ENCODE assay signal across 9 mouse cellular contexts in genomic region chr15:88921131-88921991, GRCm38 (mm10). TPM values are rescaled to one million over a fixed set of nuclear protein-coding genes. Genes with fewer than 3 reads are reported as not detected.
A peak's percentile ranks its signal among the peaks of the same experiment; 100 is the strongest.
DNase-seq lines count a peak whose midpoint lies in the region; ATAC-seq and TF ChIP-seq lines count a peak whose summit lies in the region.
"Had no signal": no experiment of that assay in that cellular context is flagged by ENCODE, and none has a peak within 500 bp of the region (broad histone marks: within the 10 kb centered on the region; RNA-seq: fewer than 3 reads in every experiment).

No protein-coding gene starts in this region.

- no peak for TF ChIP-seq POLR2A in bone marrow macrophage, adult 2 months (IDR thresholded peaks at IDR 0.05; ENCODE audit: borderline replicate concordance, low read depth, low read length)

- TF ChIP-seq CTCF in bone marrow macrophage, adult 2 months (IDR thresholded peaks at IDR 0.05; ENCODE audit: low read depth, low read length) = peak; percentile 41; the same call in 1 of the 2 replicates

- no peak overlapping the region for H3K4me2 ChIP-seq in embryonic facial prominence, embryonic 14.5 days (ENCODE audit: low read depth, low read length)
- no peak overlapping the region for H3K4me2 ChIP-seq in kidney, embryonic 16.5 days (replicated peaks; ENCODE audit: low read depth, low read length)
- no peak overlapping the region for H3K4me2 ChIP-seq in liver, embryonic 11.5 days
- H3K4me2 ChIP-seq in neural tube, embryonic 13.5 days = 0 out of 2 replicates have a peak overlapping the region, but pooled peaks have one; percentile 12
- H3K4me2 ChIP-seq: limb, embryonic 15.5 days had no signal

- peak; percentile 47 to 71 for DNase-seq in CD8-positive naive resting alpha-beta T cell, adult 2 months (ENCODE audit: low read depth in 2 of 2, low spot score in 2 of 2)
- peak; percentile 88 for DNase-seq in embryonic facial prominence, embryonic 14.5 days (ENCODE audit: low spot score)
- peak; percentile 84 for DNase-seq in heart, embryonic 10.5 days (ENCODE audit: low spot score)
- DNase-seq in liver, embryonic 11.5 days (ENCODE audit: low spot score) = peak; percentile 58
- peak; percentile 49 for DNase-seq in testis, postnatal 14 days (ENCODE audit: low spot score)

- H3K27ac ChIP-seq in bone marrow macrophage, adult 2 months (ENCODE audit: insufficient read depth, low read depth, low read length) = no peak overlapping the region
- no peak overlapping the region for H3K27ac ChIP-seq in embryonic facial prominence, embryonic 14.5 days (replicated peaks; ENCODE audit: low read depth, low read length)
- no peak overlapping the region for H3K27ac ChIP-seq in heart, embryonic 10.5 days
- H3K27ac ChIP-seq in kidney, embryonic 16.5 days (ENCODE audit: low read length) = no peak overlapping the region
- H3K27ac ChIP-seq in liver, embryonic 11.5 days (ENCODE audit: low read depth, low read length) = no peak overlapping the region
- no peak overlapping the region for H3K27ac ChIP-seq in neural tube, embryonic 13.5 days (replicated peaks)
- H3K27ac ChIP-seq: limb, embryonic 15.5 days had no signal

- WGBS in embryonic facial prominence, embryonic 14.5 days = 27% methylated on average over 12 of the region's 12 CpGs
- WGBS in heart, embryonic 10.5 days = 31% methylated on average over 12 of the region's 12 CpGs
- 25% methylated on average over 12 of the region's 12 CpGs for WGBS in kidney, embryonic 16.5 days
- WGBS in liver, embryonic 11.5 days = 26% methylated on average over 12 of the region's 12 CpGs
- WGBS in neural tube, embryonic 13.5 days = 27% methylated on average over 12 of the region's 12 CpGs

- no peaks in the 10 kb centered on the region for H3K9me3 ChIP-seq in embryonic facial prominence, embryonic 14.5 days (ENCODE audit: control insufficient read depth, low read length)
- no peaks in the 10 kb centered on the region for H3K9me3 ChIP-seq in heart, embryonic 10.5 days
- no peaks in the 10 kb centered on the region for H3K9me3 ChIP-seq in kidney, embryonic 16.5 days (ENCODE audit: low read length)
- H3K9me3 ChIP-seq in liver, embryonic 11.5 days (ENCODE audit: control insufficient read depth, low read length) = no peaks in the 10 kb centered on the region
- no peaks in the 10 kb centered on the region for H3K9me3 ChIP-seq in neural tube, embryonic 13.5 days
- H3K9me3 ChIP-seq: limb, embryonic 15.5 days had no signal

- no peaks in the 10 kb centered on the region for H3K27me3 ChIP-seq in embryonic facial prominence, embryonic 14.5 days (replicated peaks; ENCODE audit: control insufficient read depth, insufficient read depth, low read length)
- H3K27me3 ChIP-seq in heart, embryonic 10.5 days (ENCODE audit: insufficient read depth, poor library complexity, severe bottlenecking) = no peaks in the 10 kb centered on the region; the same call in 1 of the 2 replicates
- H3K27me3 ChIP-seq in kidney, embryonic 16.5 days (ENCODE audit: insufficient read depth, low read length) = no peaks in the 10 kb centered on the region
- H3K27me3 ChIP-seq in liver, embryonic 11.5 days (replicated peaks; ENCODE audit: control insufficient read depth, insufficient read depth, low read length) = no peaks in the 10 kb centered on the region
- H3K27me3 ChIP-seq in neural tube, embryonic 13.5 days = no peaks in the 10 kb centered on the region
- H3K27me3 ChIP-seq: limb, embryonic 15.5 days had no signal

- no peak overlapping the region for H3K9ac ChIP-seq in embryonic facial prominence, embryonic 14.5 days (ENCODE audit: low read depth, low read length)
- no peak overlapping the region for H3K9ac ChIP-seq in kidney, embryonic 16.5 days (replicated peaks; ENCODE audit: low read length)
- H3K9ac ChIP-seq in liver, embryonic 11.5 days (ENCODE audit: low read depth, low read length) = no peak overlapping the region
- 0 out of 2 replicates have a peak overlapping the region, but pooled peaks have one; percentile 31 for H3K9ac ChIP-seq in neural tube, embryonic 13.5 days
- H3K9ac ChIP-seq: limb, embryonic 15.5 days had no signal

- no peaks in the 10 kb centered on the region for H3K4me1 ChIP-seq in bone marrow macrophage, adult 2 months (ENCODE audit: control insufficient read depth, insufficient read depth, low read length)
- no peaks in the 10 kb centered on the region for H3K4me1 ChIP-seq in embryonic facial prominence, embryonic 14.5 days (ENCODE audit: control insufficient read depth, insufficient read depth, low read length)
- H3K4me1 ChIP-seq in heart, embryonic 10.5 days = 0 out of 2 replicates have a peak, but pooled peaks cover 2% of the 10 kb centered on the region
- H3K4me1 ChIP-seq in kidney, embryonic 16.5 days (ENCODE audit: insufficient read depth, low read length) = no peaks in the 10 kb centered on the region
- H3K4me1 ChIP-seq in liver, embryonic 11.5 days (replicated peaks; ENCODE audit: control insufficient read depth, insufficient read depth, low read length) = no peaks in the 10 kb centered on the region
- no peaks in the 10 kb centered on the region for H3K4me1 ChIP-seq in neural tube, embryonic 13.5 days (replicated peaks)

- H3K4me3 ChIP-seq in bone marrow macrophage, adult 2 months (ENCODE audit: insufficient read depth, low read length) = no peak overlapping the region
- H3K4me3 ChIP-seq in embryonic facial prominence, embryonic 14.5 days (ENCODE audit: low read depth, low read length) = no peak overlapping the region
- no peak overlapping the region for H3K4me3 ChIP-seq in heart, embryonic 10.5 days
- no peak overlapping the region for H3K4me3 ChIP-seq in kidney, embryonic 16.5 days (ENCODE audit: low read length)
- H3K4me3 ChIP-seq in liver, embryonic 11.5 days (ENCODE audit: low read depth, low read length) = no peak overlapping the region
- no peak overlapping the region for H3K4me3 ChIP-seq in neural tube, embryonic 13.5 days
- H3K4me3 ChIP-seq: limb, embryonic 15.5 days had no signal

- H3K36me3 ChIP-seq in embryonic facial prominence, embryonic 14.5 days (ENCODE audit: control insufficient read depth, insufficient read depth, low read length) = no peaks in the 10 kb centered on the region
- H3K36me3 ChIP-seq in heart, embryonic 10.5 days = no peaks in the 10 kb centered on the region
- no peaks in the 10 kb centered on the region for H3K36me3 ChIP-seq in kidney, embryonic 16.5 days (ENCODE audit: insufficient read depth, low read length)
- no peaks in the 10 kb centered on the region for H3K36me3 ChIP-seq in liver, embryonic 11.5 days (ENCODE audit: control insufficient read depth, insufficient read depth, low read length)
- no peaks in the 10 kb centered on the region for H3K36me3 ChIP-seq in neural tube, embryonic 13.5 days
- H3K36me3 ChIP-seq: limb, embryonic 15.5 days had no signal

- ATAC-seq in embryonic facial prominence, embryonic 14.5 days (ENCODE audit: low read depth) = peak; percentile 83
- peak; percentile 74; the same call in 1 of the 2 replicates for ATAC-seq in kidney, embryonic 16.5 days (ENCODE audit: low FRiP score, low TSS enrichment)
- ATAC-seq in liver, embryonic 11.5 days (replicated peaks; ENCODE audit: low FRiP score) = no peak; the same call in 1 of the 2 replicates
- peak; percentile 79 for ATAC-seq in neural tube, embryonic 13.5 days (ENCODE audit: low read depth)

RNA-seq across cellular contexts. Expression of gene Ttll8, which starts 32.9 kb away (rescaled TPM):
- not detected in 2 replicates for polyA plus RNA-seq in bone marrow macrophage, adult 2 months (2012; ENCODE audit: insufficient read depth, insufficient read length, missing spikeins)
- polyA plus RNA-seq in embryonic facial prominence, embryonic 14.5 days (2014; fragmentation: Nextera tagmentation; extraction: Ambion mirVana) = 0.17 TPM in 1 of 2 replicates, not detected in the other
- polyA plus RNA-seq in heart, embryonic 10.5 days (2016; fragmentation: Nextera tagmentation; extraction: Ambion mirVana) = not detected in 2 replicates
- polyA plus RNA-seq in kidney, embryonic 16.5 days (2015; fragmentation: Nextera tagmentation; extraction: Ambion mirVana) = not detected in 2 replicates
- polyA plus RNA-seq in liver, embryonic 11.5 days (2014; fragmentation: Nextera tagmentation; extraction: Ambion mirVana) = not detected in 2 replicates
- not detected in 2 replicates for polyA plus RNA-seq in neural tube, embryonic 13.5 days (2015; fragmentation: Nextera tagmentation; extraction: Ambion mirVana)
- polyA plus RNA-seq: limb, embryonic 15.5 days had no signal

RNA-seq across cellular contexts. Expression of gene Mlc1, which starts 57.4 kb away (rescaled TPM):
- polyA plus RNA-seq in bone marrow macrophage, adult 2 months (2012; ENCODE audit: insufficient read depth, insufficient read length, missing spikeins) = not detected in 2 replicates
- 0.26 and 0.33 TPM in 2 replicates for polyA plus RNA-seq in embryonic facial prominence, embryonic 14.5 days (2014; fragmentation: Nextera tagmentation; extraction: Ambion mirVana)
- not detected in 2 replicates for polyA plus RNA-seq in heart, embryonic 10.5 days (2016; fragmentation: Nextera tagmentation; extraction: Ambion mirVana)
- 0.06 TPM in 1 of 2 replicates, not detected in the other for polyA plus RNA-seq in kidney, embryonic 16.5 days (2015; fragmentation: Nextera tagmentation; extraction: Ambion mirVana)
- not detected in 2 replicates for polyA plus RNA-seq in liver, embryonic 11.5 days (2014; fragmentation: Nextera tagmentation; extraction: Ambion mirVana)
- 6.7 and 8.0 TPM in 2 replicates for polyA plus RNA-seq in neural tube, embryonic 13.5 days (2015; fragmentation: Nextera tagmentation; extraction: Ambion mirVana)

RNA-seq across cellular contexts. Expression of gene Pim3, which starts 59.4 kb away (rescaled TPM):
- 9.2 and 9.9 TPM in 2 replicates for polyA plus RNA-seq in bone marrow macrophage, adult 2 months (2012; ENCODE audit: insufficient read depth, insufficient read length, missing spikeins)
- polyA plus RNA-seq in embryonic facial prominence, embryonic 14.5 days (2014; fragmentation: Nextera tagmentation; extraction: Ambion mirVana) = 38.6 and 45.1 TPM in 2 replicates
- polyA plus RNA-seq in heart, embryonic 10.5 days (2016; fragmentation: Nextera tagmentation; extraction: Ambion mirVana) = 68.1 and 73.7 TPM in 2 replicates
- 59.6 and 77.7 TPM in 2 replicates for polyA plus RNA-seq in kidney, embryonic 16.5 days (2015; fragmentation: Nextera tagmentation; extraction: Ambion mirVana)
- 34.0 and 35.9 TPM in 2 replicates for polyA plus RNA-seq in liver, embryonic 11.5 days (2014; fragmentation: Nextera tagmentation; extraction: Ambion mirVana)
- polyA plus RNA-seq in neural tube, embryonic 13.5 days (2015; fragmentation: Nextera tagmentation; extraction: Ambion mirVana) = 51.2 and 52.5 TPM in 2 replicates
